Mouse (Mus musculus) left cerebral cortex, postnatal 25 days (tissue): ENCODE data around the gene Lgr4. TPM values are rescaled to one million over a fixed set of nuclear protein-coding genes. Genes with fewer than 3 reads are reported as not detected.

ENCODE experiments used
- total RNA-seq, 2 experiments: library from RNA; stranded (reverse); gene quantifications; 2 replicates each; pipeline ENCODE4 v1.2.3; 2021

The Lgr4 gene
- total RNA-seq, 2 experiments from 2014 or later, result 24.3 to 27.4 TPM

Other genes starting within 250 kb of the Lgr4 start
- 10 to 100 TPM; 28.5 to 35.0 TPM for gene Bdnf, start 242.9 kb upstream of the Lgr4 start, total RNA-seq
- 10 to 100 TPM; 74.6 to 75.6 TPM for gene Lin7c, start 26.8 kb upstream of the Lgr4 start, total RNA-seq
- gene Ccdc34, start 100.2 kb downstream of the Lgr4 start, total RNA-seq, result 10 to 100 TPM; 13.2 to 14.2 TPM